Mouse (Mus musculus) forebrain, embryonic 16.5 days (tissue): Measurements from ENCODE around the gene Mprip. TPM values are rescaled to one million over a fixed set of nuclear protein-coding genes. Genes with fewer than 3 reads are reported as not detected.

ENCODE experiments used
- ATAC-seq: fragments of 200-750 bp; cut with Nextera tagmentation; 2 replicates; pipeline ENCODE4 v1.8.0; 2017; ENCODE audit warnings: mild to moderate bottlenecking, moderate library complexity
- H3K27ac ChIP-seq: fragments of 300-500 bp; sonication (generic); 2 replicates; pipeline ENCODE4 v1.5.1; 2014; ENCODE audit warnings: low read length, control low read depth
- H3K27me3 ChIP-seq: fragments of 300-500 bp; sonication (generic); replicated peaks from 2 replicates; pipeline ENCODE4 v1.6.1; 2014; ENCODE audit warnings: low read length; ENCODE audit not compliant: control insufficient read depth, insufficient read depth
- H3K36me3 ChIP-seq: fragments of 300-500 bp; sonication (generic); 2 replicates; pipeline ENCODE4 v1.6.1; 2014; ENCODE audit not compliant: control insufficient read depth, insufficient read depth
- H3K4me1 ChIP-seq: fragments of 300-500 bp; sonication (generic); replicated peaks from 2 replicates; pipeline ENCODE4 v1.6.1; 2014; ENCODE audit warnings: low read length; ENCODE audit not compliant: control insufficient read depth, insufficient read depth
- H3K4me2 ChIP-seq: fragments of 300-500 bp; sonication (generic); 2 replicates; pipeline ENCODE4 v1.6.1; 2014; ENCODE audit warnings: mild to moderate bottlenecking, low read length, control low read depth
- H3K4me3 ChIP-seq: fragments of 300-500 bp; sonication (generic); replicated peaks from 2 replicates; pipeline ENCODE4 v1.5.1; 2014; ENCODE audit warnings: mild to moderate bottlenecking, low read length, control low read depth
- H3K9ac ChIP-seq: fragments of 300-500 bp; sonication (generic); replicated peaks from 2 replicates; pipeline ENCODE4 v1.6.1; 2014; ENCODE audit warnings: low read depth, low read length, control low read depth
- H3K9me3 ChIP-seq: fragments of 300-500 bp; sonication (generic); 2 replicates; pipeline ENCODE4 v1.6.1; 2016; ENCODE audit warnings: low read length; ENCODE audit not compliant: control insufficient read depth
- WGBS: fragments of 180-500 bp; shearing (Covaris S2); extraction: QIAGEN DNeasy Blood & Tissue Kit; methylation state at CpG from one replicate; pipeline ENCODE4 v1.1.7; 2014; 5-methylcytosine and 5-hydroxymethylcytosine counted together
- polyA plus RNA-seq: library from polyadenylated mRNA; unstranded; fragments of >200 nt; fragmentation: Nextera tagmentation; extraction: Ambion mirVana; gene quantifications from 2 replicates; pipeline ENCODE4 v1.2.1, GENCODE M21; 2015

Gene Mprip
- polyA plus RNA-seq, 1 experiment from 2014 or later: 51.9 TPM

DNA sequence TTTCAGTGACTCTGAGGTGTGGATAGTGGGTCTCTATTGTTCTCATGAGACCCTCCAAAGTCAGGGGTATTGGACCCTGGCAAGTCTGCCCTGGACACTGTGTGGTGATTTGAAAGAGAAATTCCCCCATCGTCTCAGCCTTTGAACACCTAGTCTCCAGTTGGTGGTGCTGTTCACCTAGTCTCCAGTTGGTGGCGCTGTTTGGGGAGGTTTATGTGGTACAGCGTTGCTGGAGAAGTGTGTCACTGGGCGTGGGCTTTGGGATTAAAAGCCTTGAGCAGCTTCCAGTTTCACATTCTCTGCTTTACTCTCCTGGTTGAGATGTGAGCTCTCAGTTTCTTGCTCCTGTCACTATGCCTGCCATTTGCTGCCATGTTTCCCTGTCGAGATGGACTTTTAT lies 28.1 kb upstream of the Mprip start:
- no peaks in the 10 kb centered on the region for H3K9me3 ChIP-seq
- WGBS: 17% methylated on average over 5 of the region's 5 CpGs
- no peak for ATAC-seq

DNA sequence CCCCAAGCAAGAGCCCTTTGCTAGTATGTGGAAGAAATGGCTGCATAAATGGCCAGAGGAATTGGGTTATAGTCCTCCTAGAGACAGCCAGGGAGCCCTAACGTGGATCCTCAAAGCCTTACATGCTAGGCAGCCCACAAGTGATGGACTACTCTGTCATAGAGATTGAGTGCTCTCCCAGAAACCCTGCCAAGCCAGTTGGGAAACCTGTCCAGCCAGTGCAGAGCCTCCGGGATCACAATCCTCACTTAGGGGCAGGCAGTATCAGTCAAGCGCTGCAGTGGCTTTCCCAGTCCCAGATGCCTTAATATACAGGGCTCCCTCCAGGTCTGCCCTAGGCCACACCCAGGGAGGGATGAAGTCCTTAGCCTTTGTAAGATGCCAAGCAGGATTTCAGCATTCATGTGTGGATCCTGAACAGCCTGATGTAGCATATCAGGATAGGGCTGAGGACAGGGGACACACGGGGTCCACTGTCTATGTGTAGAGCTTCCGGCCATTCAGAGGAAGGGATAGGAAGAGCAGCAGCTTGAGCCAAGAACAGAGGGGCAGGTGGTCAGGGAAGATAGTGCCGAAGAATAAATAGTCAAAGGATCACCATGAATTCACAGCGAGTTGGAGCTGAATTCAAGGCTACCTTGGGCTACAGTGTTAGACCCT lies 27.0 kb upstream of the Mprip start:
- H3K27me3 ChIP-seq: no peaks in the 10 kb centered on the region
- H3K36me3 ChIP-seq: no peaks in the 10 kb centered on the region
- ATAC-seq: no peak
- H3K4me1 ChIP-seq: no peaks in the 10 kb centered on the region
- H3K27ac ChIP-seq: no peak overlapping the region
- H3K4me2 ChIP-seq: no peak overlapping the region
- H3K9ac ChIP-seq: no peak overlapping the region
- H3K9me3 ChIP-seq: no peaks in the 10 kb centered on the region
- 87% methylated on average over 7 of the region's 7 CpGs for WGBS
- no peak overlapping the region for H3K4me3 ChIP-seq

More for the DNA sequence above, 28.1 kb upstream of the Mprip start:
- Histone ChIP-seq H3K27ac (no peak overlapping the region), H3K9ac (no peak overlapping the region), H3K36me3 (no peaks in the 10 kb centered on the region), H3K4me1 (no peaks in the 10 kb centered on the region), H3K4me2 (no peak overlapping the region), H3K4me3 (no peak overlapping the region), H3K27me3 (no peaks in the 10 kb centered on the region)

DNA sequence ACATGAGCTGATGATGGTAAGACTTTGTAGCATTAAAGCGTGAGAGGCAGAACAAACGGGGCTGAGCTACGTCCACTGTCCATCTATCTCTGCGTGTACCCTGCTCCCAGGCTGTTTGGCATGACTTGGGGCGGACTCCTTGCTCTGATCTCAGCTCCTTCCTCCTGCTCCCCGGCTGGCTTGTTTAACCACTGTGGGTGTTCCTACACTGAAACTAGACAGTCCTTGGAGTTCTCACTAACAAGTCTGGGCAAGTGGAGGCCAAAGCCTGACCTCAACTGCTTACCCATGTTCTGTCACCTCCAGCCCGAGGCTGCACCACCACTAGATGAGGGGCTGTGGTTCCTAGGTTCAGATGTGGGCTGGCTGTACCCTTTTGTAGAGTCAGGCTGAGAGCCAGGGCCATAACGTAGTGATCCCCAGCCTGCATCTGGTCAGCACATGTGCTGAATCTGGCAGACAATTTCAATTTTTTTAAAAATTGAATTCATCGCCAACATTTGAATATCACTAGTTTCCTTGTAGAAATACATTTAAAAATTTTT lies 25.8 kb upstream of the Mprip start:
- H3K4me1 ChIP-seq: no peaks in the 10 kb centered on the region
- H3K9me3 ChIP-seq: no peaks in the 10 kb centered on the region
- H3K4me2 ChIP-seq: no peak overlapping the region
- H3K27me3 ChIP-seq: no peaks in the 10 kb centered on the region
- H3K9ac ChIP-seq: no peak overlapping the region
- WGBS: 90% methylated on average over 9 of the region's 9 CpGs
- no peak for ATAC-seq
- no peak overlapping the region for H3K27ac ChIP-seq
- H3K4me3 ChIP-seq: no peak overlapping the region
- H3K36me3 ChIP-seq: no peaks in the 10 kb centered on the region

DNA sequence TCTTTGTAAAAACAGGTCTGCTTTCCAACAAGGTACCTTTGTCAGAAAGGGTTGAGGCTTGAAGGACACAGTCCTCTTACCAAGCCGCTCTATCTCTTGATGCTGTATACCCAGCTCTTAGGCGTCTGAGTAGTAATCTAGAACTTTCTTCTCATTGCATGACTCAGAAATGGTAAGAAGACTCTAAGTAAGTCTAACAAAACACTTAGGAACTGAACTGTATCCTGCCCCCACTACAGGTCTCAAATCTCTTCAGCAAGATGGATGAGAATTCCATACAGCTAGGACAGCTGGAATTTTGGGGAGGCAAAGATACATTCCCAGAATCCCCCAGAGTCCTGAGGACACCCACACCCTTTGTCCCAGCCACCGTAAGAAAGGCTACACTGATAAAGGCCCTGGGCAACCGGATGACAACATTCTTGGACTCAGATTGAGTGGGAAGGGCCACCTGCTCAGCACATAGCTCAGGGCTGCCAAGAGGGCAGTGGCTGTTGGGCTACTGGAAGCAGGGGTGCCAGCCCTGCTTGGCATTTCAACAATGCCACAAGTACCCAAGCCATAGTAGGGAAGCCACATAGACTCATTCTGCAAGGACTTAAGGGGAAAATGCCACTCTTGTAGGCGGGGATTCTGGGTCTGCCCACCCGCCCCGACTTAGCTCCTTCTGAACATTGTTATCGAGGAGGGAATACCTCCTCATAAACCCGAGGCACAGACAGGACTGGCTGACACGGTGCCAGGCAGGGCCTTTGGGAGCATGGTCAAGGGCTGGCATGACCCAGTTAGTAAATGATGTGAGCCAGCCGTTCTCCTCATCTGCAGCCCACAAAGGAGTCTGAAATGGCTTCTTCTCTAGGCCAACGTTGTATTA lies 25.0 kb upstream of the Mprip start:
- Histone ChIP-seq H3K9ac (no peak overlapping the region), H3K36me3 (no peaks in the 10 kb centered on the region), H3K9me3 (no peaks in the 10 kb centered on the region), H3K4me2 (no peak overlapping the region), H3K27me3 (no peaks in the 10 kb centered on the region), H3K4me1 (no peaks in the 10 kb centered on the region), H3K27ac (no peak overlapping the region), H3K4me3 (no peak overlapping the region)
- ATAC-seq: no peak
- 69% methylated on average over 12 of the region's 12 CpGs for WGBS

DNA sequence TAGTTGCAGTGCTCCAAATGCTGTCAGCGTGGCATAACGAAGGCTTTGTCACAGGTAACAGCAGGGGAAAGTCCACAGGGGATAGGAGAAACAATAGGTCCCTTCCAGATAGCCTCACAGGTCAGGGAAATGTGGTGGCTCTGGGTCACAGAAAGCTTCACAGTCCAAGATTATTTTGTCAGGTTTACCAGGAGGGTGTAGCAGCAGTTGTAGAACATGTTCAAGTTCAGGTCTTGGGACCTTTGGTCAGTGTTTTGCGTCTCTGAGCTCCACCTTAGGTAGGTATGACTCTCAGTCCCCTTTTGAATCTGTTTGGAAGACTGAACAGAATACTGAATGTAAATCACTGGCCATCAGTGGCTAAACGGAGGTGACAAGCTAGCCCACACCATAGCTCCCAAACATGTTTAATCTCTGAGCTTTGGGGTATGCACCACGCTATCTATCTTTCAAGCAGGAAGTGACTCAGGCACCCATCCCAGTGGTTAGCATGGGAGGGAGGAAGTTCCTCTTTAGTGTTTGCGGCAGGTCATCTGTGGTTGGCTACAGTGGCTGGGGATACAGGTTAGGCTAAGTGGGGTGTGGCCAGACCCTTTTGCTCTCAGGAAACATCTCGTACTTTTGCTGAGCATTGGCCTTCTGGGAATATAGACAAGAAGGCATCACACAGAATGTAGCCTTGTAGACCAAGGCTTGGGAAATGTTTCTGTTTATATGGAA lies 24.2 kb upstream of the Mprip start:
- no peak for ATAC-seq
- no peaks in the 10 kb centered on the region for H3K27me3 ChIP-seq
- no peaks in the 10 kb centered on the region for H3K9me3 ChIP-seq
- H3K27ac ChIP-seq: no peak overlapping the region
- H3K4me1 ChIP-seq: no peaks in the 10 kb centered on the region
- H3K9ac ChIP-seq: no peak overlapping the region
- 82% methylated on average over 7 of the region's 7 CpGs for WGBS
- no peak overlapping the region for H3K4me2 ChIP-seq
- H3K36me3 ChIP-seq: no peaks in the 10 kb centered on the region
- H3K4me3 ChIP-seq: no peak overlapping the region

DNA sequence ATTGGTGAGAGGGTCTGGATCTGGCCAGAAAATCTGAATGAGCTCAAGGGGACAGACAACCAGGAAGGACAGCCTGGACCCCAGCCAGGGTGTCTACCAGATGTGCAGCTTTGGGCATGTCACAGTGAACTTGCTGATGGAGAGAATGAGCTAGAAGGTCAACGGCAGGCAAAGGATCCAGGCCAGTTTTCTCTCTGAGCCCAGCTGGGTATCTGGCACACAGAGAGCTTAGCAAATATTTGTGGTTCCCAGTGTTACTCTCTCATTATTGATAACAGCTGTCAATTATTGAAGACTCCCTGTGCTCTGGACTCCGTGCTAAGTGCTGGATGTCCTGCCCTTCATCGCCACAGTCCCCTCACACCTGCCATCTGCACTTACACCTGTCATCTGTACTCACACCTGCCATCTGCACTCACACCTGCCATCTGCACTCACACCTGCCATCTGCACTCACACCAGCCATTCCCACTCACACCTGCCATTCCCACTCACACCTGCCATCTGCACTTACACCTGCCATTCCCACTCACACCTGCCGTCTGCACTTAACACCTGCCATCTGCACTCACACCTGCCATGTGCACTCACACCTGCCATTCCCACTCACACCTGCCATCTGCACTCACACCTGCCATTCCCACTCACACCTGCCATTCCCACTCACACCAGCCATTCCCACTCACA lies 21.0 kb upstream of the Mprip start:
- Histone ChIP-seq H3K27me3 (no peaks in the 10 kb centered on the region), H3K4me2 (no peak overlapping the region), H3K4me1 (no peaks in the 10 kb centered on the region), H3K9ac (no peak overlapping the region), H3K9me3 (no peaks in the 10 kb centered on the region), H3K4me3 (no peak overlapping the region), H3K36me3 (no peaks in the 10 kb centered on the region), H3K27ac (no peak overlapping the region)
- WGBS: 79% methylated on average over 4 of the region's 4 CpGs
- no peak for ATAC-seq

DNA sequence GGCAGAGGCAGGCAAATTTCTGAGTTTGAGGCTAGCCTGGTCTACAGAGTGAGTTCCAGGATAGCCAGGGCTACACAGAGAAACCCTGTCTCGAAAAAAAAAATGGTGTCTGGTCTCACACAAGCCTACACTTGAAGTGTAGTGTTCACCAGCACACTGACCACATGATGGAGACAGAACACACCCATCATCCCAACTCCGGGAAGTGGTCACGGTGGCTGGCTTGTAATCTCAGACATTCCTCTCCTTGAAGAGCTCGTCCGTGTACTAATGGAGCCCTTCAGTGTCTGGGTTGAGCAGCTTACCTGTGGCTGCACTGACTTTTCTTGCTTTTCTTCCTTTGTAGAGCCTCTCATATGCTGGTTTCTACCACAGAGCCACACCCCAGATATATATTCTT lies 19.9 kb upstream of the Mprip start:
- Histone ChIP-seq H3K27me3 (no peaks in the 10 kb centered on the region), H3K4me3 (no peak overlapping the region), H3K9me3 (no peaks in the 10 kb centered on the region), H3K9ac (no peak overlapping the region), H3K4me2 (no peak overlapping the region), H3K27ac (no peak overlapping the region), H3K36me3 (no peaks in the 10 kb centered on the region), H3K4me1 (no peaks in the 10 kb centered on the region)
- ATAC-seq: no peak
- WGBS: 80% methylated on average over 5 of the region's 5 CpGs

DNA sequence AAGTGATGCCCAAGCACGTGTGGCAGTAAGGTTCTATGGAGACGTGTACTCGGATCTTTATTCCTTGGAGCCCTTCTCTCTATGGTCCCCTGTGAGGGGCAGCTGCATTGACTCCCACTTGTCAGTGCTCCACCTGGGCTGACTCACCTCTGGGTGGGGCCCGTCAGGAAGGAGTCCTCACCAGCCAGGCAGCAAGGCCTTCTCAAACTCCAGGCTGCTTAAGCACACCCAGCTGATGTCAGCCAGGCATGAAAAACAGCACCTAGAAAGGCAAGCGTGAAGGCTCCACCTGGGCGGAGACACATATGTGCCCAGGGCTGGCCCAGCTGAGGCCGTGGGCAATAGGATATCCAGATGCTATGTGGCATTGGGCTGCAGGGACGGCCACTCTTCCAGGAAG lies 18.7 kb upstream of the Mprip start:
- WGBS: 91% methylated on average over 8 of the region's 8 CpGs
- H3K27ac ChIP-seq: no peak overlapping the region
- H3K9me3 ChIP-seq: no peaks in the 10 kb centered on the region
- no peak overlapping the region for H3K4me2 ChIP-seq
- H3K4me3 ChIP-seq: no peak overlapping the region
- H3K9ac ChIP-seq: no peak overlapping the region
- no peaks in the 10 kb centered on the region for H3K4me1 ChIP-seq
- no peaks in the 10 kb centered on the region for H3K36me3 ChIP-seq
- H3K27me3 ChIP-seq: no peaks in the 10 kb centered on the region
- ATAC-seq: no peak

DNA sequence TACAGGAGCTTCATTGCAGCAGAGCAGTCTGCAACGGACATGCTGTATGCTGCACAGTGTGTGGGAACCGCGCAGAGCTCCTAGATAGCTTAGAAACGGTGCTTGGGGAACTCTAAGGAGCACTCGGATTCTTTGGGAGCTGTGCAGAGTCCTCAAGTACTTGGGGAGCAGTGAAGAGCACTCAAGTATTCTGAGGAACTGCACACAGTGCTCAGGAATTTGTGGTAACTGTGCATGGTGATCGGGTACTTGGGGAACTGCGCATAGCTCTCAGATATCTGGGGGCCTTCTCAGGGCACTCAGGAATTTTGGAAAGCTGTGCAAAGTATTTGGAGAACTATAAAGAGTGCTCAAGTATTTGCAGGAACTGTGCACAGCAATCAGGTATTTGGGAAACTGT lies 16.1 kb upstream of the Mprip start:
- Histone ChIP-seq H3K27me3 (no peaks in the 10 kb centered on the region), H3K9me3 (no peaks in the 10 kb centered on the region), H3K27ac (no peak overlapping the region), H3K9ac (no peak overlapping the region), H3K4me2 (no peak overlapping the region), H3K4me1 (no peaks in the 10 kb centered on the region), H3K4me3 (no peak overlapping the region), H3K36me3 (no peaks in the 10 kb centered on the region)
- WGBS: 62% methylated on average over 7 of the region's 7 CpGs
- ATAC-seq: no peak
